Mouse (Mus musculus) limb, embryonic 14.5 days (tissue): ENCODE results near the gene Epha5. TPM values are rescaled to one million over a fixed set of nuclear protein-coding genes. Genes with fewer than 3 reads are reported as not detected.

Source experiments
- ATAC-seq: fragments of 200-750 bp; cut with Nextera tagmentation; 2 replicates; pipeline ENCODE4 v1.8.0; 2017; ENCODE audit warnings: low read depth, moderate number of reproducible peaks, moderate TSS enrichment; ENCODE audit not compliant: low FRiP score
- DNase-seq: peaks from one replicate; pipeline ENCODE4 v3.0.0-alpha.2; 2015; ENCODE audit warnings: low spot score
- H3K27ac ChIP-seq: fragments of 300-500 bp; sonication (generic); replicated peaks from 2 replicates; pipeline ENCODE4 v1.5.1; 2014; ENCODE audit warnings: low read depth, mild to moderate bottlenecking, low read length, moderate library complexity, mixed read lengths
- H3K27me3 ChIP-seq: fragments of 300-500 bp; sonication (generic); 2 replicates; pipeline ENCODE4 v1.6.1; 2014; ENCODE audit warnings: low read length, mixed read lengths; ENCODE audit not compliant: control insufficient read depth, insufficient read depth
- H3K36me3 ChIP-seq: fragments of 300-500 bp; sonication (generic); 2 replicates; pipeline ENCODE4 v1.6.1; 2014; ENCODE audit warnings: mild to moderate bottlenecking, low read length, moderate library complexity, mixed read lengths; ENCODE audit not compliant: control insufficient read depth, insufficient read depth
- H3K4me1 ChIP-seq: fragments of 300-500 bp; sonication (generic); 2 replicates; pipeline ENCODE4 v1.6.1; 2014; ENCODE audit warnings: antibody characterized with exemption, low read length, mixed read lengths; ENCODE audit not compliant: control insufficient read depth, insufficient read depth
- H3K4me2 ChIP-seq: fragments of 300-500 bp; sonication (generic); replicated peaks from 2 replicates; pipeline ENCODE4 v1.6.1; 2014; ENCODE audit warnings: low read depth, mild to moderate bottlenecking, low read length, moderate library complexity; ENCODE audit not compliant: severe bottlenecking
- H3K4me3 ChIP-seq: fragments of 300-500 bp; sonication (generic); replicated peaks from 2 replicates; pipeline ENCODE4 v1.5.1; 2014; ENCODE audit warnings: low read length
- H3K9ac ChIP-seq: fragments of 300-500 bp; sonication (generic); 2 replicates; pipeline ENCODE4 v1.6.1; 2014; ENCODE audit warnings: mild to moderate bottlenecking, low read depth, low read length, moderate library complexity; ENCODE audit not compliant: severe bottlenecking
- H3K9me3 ChIP-seq: fragments of 300-500 bp; sonication (generic); 2 replicates; pipeline ENCODE4 v1.6.1; 2016; ENCODE audit warnings: low read length; ENCODE audit not compliant: control insufficient read depth
- POLR2A ChIP-seq: fragments of 200-500 bp; IDR thresholded peaks from 2 replicates; pipeline ENCODE4 v1.8.0; 2012; ENCODE audit warnings: inconsistent platforms, mild to moderate bottlenecking, moderate library complexity, borderline replicate concordance; ENCODE audit not compliant: insufficient read depth, insufficient read length; ENCODE audit errors: extremely low read depth
- WGBS: fragments of 180-500 bp; shearing (Covaris S2); extraction: QIAGEN DNeasy Blood & Tissue Kit; methylation state at CpG from one replicate; pipeline ENCODE4 v1.1.7; 2014; 5-methylcytosine and 5-hydroxymethylcytosine counted together
- polyA plus RNA-seq, 2 experiments: library from polyadenylated mRNA; depleted of rRNA in 1 of 2; stranded (reverse) in 1 of 2; unstranded in 1 of 2; fragments of >200 nt; fragmentation: Nextera tagmentation in 1 of 2; extraction: Ambion mirVana in 1 of 2; gene quantifications; 2 replicates each; pipeline versions ENCODE4 v1.2.1 to v1.2.3; 2012 to 2014

Epha5 gene
- polyA plus RNA-seq, 2 experiments: 4.0 to 6.2 TPM

- 59% methylated on average over 5 of the region's 5 CpGs for WGBS
- no peak for TF ChIP-seq POLR2A
- DNase-seq (no peak), ATAC-seq (no peak)
- H3K27me3 ChIP-seq: no peaks in the 10 kb centered on the region
- H3K4me1 ChIP-seq: no peaks in the 10 kb centered on the region
- no peak overlapping the region for H3K9ac ChIP-seq
- no peak overlapping the region for H3K4me2 ChIP-seq
- no peaks in the 10 kb centered on the region for H3K9me3 ChIP-seq
- H3K27ac ChIP-seq: no peak overlapping the region
- H3K36me3 ChIP-seq: no peaks in the 10 kb centered on the region
- no peak overlapping the region for H3K4me3 ChIP-seq
Measured at GRCm38 (mm10) chr5:84365334-84365733, 51.8 kb downstream of the Epha5 start.

- no peak for ATAC-seq
- Histone ChIP-seq H3K27me3 (no peaks in the 10 kb centered on the region), H3K9me3 (no peaks in the 10 kb centered on the region), H3K4me3 (no peak overlapping the region), H3K9ac (no peak overlapping the region), H3K4me2 (no peak overlapping the region), H3K4me1 (no peaks in the 10 kb centered on the region), H3K27ac (no peak overlapping the region), H3K36me3 (no peaks in the 10 kb centered on the region)
- no peak for TF ChIP-seq POLR2A
- no peak for DNase-seq
- 72% methylated on average over 3 of the region's 3 CpGs for WGBS
Measured at GRCm38 (mm10) chr5:84359430-84359829, 57.8 kb downstream of the Epha5 start.

- no peaks in the 10 kb centered on the region for H3K9me3 ChIP-seq
- WGBS: 76% methylated on average over 5 of the region's 5 CpGs
- H3K27me3 ChIP-seq: no peaks in the 10 kb centered on the region
- no peak overlapping the region for H3K4me2 ChIP-seq
- no peak for TF ChIP-seq POLR2A
- ATAC-seq (no peak), DNase-seq (no peak)
- no peak overlapping the region for H3K9ac ChIP-seq
- H3K4me1 ChIP-seq: no peaks in the 10 kb centered on the region
- H3K36me3 ChIP-seq: no peaks in the 10 kb centered on the region
- H3K27ac ChIP-seq: no peak overlapping the region
- H3K4me3 ChIP-seq: no peak overlapping the region
Measured at GRCm38 (mm10) chr5:84353069-84353468, 64.1 kb downstream of the Epha5 start.

- WGBS: 96% methylated on average over 2 of the region's 2 CpGs
- Histone ChIP-seq H3K9me3 (no peaks in the 10 kb centered on the region), H3K4me2 (no peak overlapping the region), H3K27ac (no peak overlapping the region), H3K9ac (no peak overlapping the region), H3K4me1 (no peaks in the 10 kb centered on the region), H3K27me3 (no peaks in the 10 kb centered on the region), H3K4me3 (no peak overlapping the region), H3K36me3 (no peaks in the 10 kb centered on the region)
- TF ChIP-seq POLR2A: no peak
- DNase-seq (no peak), ATAC-seq (no peak)
Measured at GRCm38 (mm10) chr5:84346728-84347499, 70.3 kb downstream of the Epha5 start.

GRCm38 (mm10) chr5:84335834-84336465, 81.2 kb downstream of the Epha5 start:
- H3K27ac ChIP-seq: no peak overlapping the region
- TF ChIP-seq POLR2A: no peak
- H3K4me3 ChIP-seq: no peak overlapping the region
- H3K36me3 ChIP-seq: no peaks in the 10 kb centered on the region
- no peak overlapping the region for H3K9ac ChIP-seq
- ATAC-seq (no peak), DNase-seq (no peak)
- H3K27me3 ChIP-seq: no peaks in the 10 kb centered on the region
- H3K9me3 ChIP-seq: no peaks in the 10 kb centered on the region
- H3K4me1 ChIP-seq: no peaks in the 10 kb centered on the region
- H3K4me2 ChIP-seq: no peak overlapping the region
- 73% methylated on average over 3 of the region's 3 CpGs for WGBS
